Mouse (Mus musculus) liver, embryonic 13.5 days (tissue): ENCODE data around the gene Scap. TPM values are rescaled to one million over a fixed set of nuclear protein-coding genes. Genes with fewer than 3 reads are reported as not detected.
A peak's percentile ranks its signal among the peaks of the same experiment; 100 is the strongest.
"Not testable (repeated sequence)": the region's sequence is repeated elsewhere in the genome, so short reads cannot be mapped to it uniquely, and the experiment has no call there.

ENCODE experiments used
- ATAC-seq: fragments of 200-750 bp; cut with Nextera tagmentation; 2 replicates; pipeline ENCODE4 v1.8.0; 2017; ENCODE audit warnings: low read depth, mild to moderate bottlenecking, moderate number of reproducible peaks, moderate library complexity
- DNase-seq: peaks from one replicate; pipeline ENCODE4 v3.0.0; 2022
- H3K27ac ChIP-seq: fragments of 300-500 bp; sonication (generic); 2 replicates; pipeline ENCODE4 v1.5.1; 2015; ENCODE audit warnings: moderate library complexity, mild to moderate bottlenecking, inconsistent platforms
- H3K27me3 ChIP-seq: fragments of 300-500 bp; sonication (generic); 2 replicates; pipeline ENCODE4 v1.6.1; 2015; ENCODE audit warnings: mild to moderate bottlenecking, inconsistent platforms
- H3K36me3 ChIP-seq: fragments of 300-500 bp; sonication (generic); 2 replicates; pipeline ENCODE4 v1.6.1; 2015; ENCODE audit warnings: mild to moderate bottlenecking, inconsistent platforms
- H3K4me1 ChIP-seq: fragments of 300-500 bp; sonication (generic); replicated peaks from 2 replicates; pipeline ENCODE4 v1.6.1; 2015; ENCODE audit warnings: inconsistent platforms
- H3K4me2 ChIP-seq: fragments of 300-500 bp; sonication (generic); 2 replicates; pipeline ENCODE4 v1.6.1; 2015; ENCODE audit warnings: inconsistent platforms, mild to moderate bottlenecking, moderate library complexity
- H3K4me3 ChIP-seq: fragments of 300-500 bp; sonication (generic); replicated peaks from 2 replicates; pipeline ENCODE4 v1.5.1; 2015; ENCODE audit warnings: mild to moderate bottlenecking, inconsistent platforms
- H3K9ac ChIP-seq: fragments of 300-500 bp; sonication (generic); 2 replicates; pipeline ENCODE4 v1.6.1; 2015; ENCODE audit warnings: mild to moderate bottlenecking, inconsistent platforms
- H3K9me3 ChIP-seq: fragments of 300-500 bp; sonication (generic); replicated peaks from 2 replicates; pipeline ENCODE4 v1.6.1; 2016; ENCODE audit warnings: inconsistent platforms
- WGBS: fragments of 180-500 bp; shearing (Covaris S2); methylation state at CpG from one replicate; pipeline ENCODE4 v1.1.7; 2015; ENCODE audit not compliant: insufficient replicate concordance; 5-methylcytosine and 5-hydroxymethylcytosine counted together
- polyA plus RNA-seq: library from polyadenylated mRNA; unstranded; fragments of >200 nt; fragmentation: Nextera tagmentation; extraction: Ambion mirVana; gene quantifications from 2 replicates; pipeline ENCODE4 v1.2.1, GENCODE M21; 2015

Scap gene
- polyA plus RNA-seq, 1 experiment from 2014 or later = 20.6 TPM

GRCm38 (mm10) chr9:110314706-110315105 is 18.4 kb upstream of the Scap start:
- Histone ChIP-seq H3K27ac (no peak overlapping the region), H3K4me3 (no peak overlapping the region), H3K4me1 (no peaks in the 10 kb centered on the region), H3K9ac (no peak overlapping the region), H3K27me3 (no peaks in the 10 kb centered on the region), H3K4me2 (no peak overlapping the region), H3K36me3 (peaks cover 56% of the 10 kb centered on the region), H3K9me3 (no peaks in the 10 kb centered on the region)
- DNase-seq (no peak), ATAC-seq (no peak)
- WGBS = 50% methylated on average over 5 of the region's 5 CpGs

GRCm38 (mm10) chr9:110315410-110315809 is 17.7 kb upstream of the Scap start:
- no peak overlapping the region for H3K27ac ChIP-seq
- DNase-seq (no peak), ATAC-seq (no peak)
- H3K4me1 ChIP-seq = no peaks in the 10 kb centered on the region
- H3K27me3 ChIP-seq = no peaks in the 10 kb centered on the region
- H3K4me3 ChIP-seq = no peak overlapping the region
- H3K36me3 ChIP-seq = peaks cover 55% of the 10 kb centered on the region
- H3K9me3 ChIP-seq = no peaks in the 10 kb centered on the region
- no peak overlapping the region for H3K9ac ChIP-seq
- H3K4me2 ChIP-seq = no peak overlapping the region
- WGBS = 83% methylated on average over 6 of the region's 6 CpGs

GRCm38 (mm10) chr9:110315904-110316303 is 17.2 kb upstream of the Scap start:
- H3K9me3 ChIP-seq = no peaks in the 10 kb centered on the region
- DNase-seq (no peak), ATAC-seq (no peak)
- H3K4me3 ChIP-seq = no peak overlapping the region
- H3K4me2 ChIP-seq = no peak overlapping the region
- no peak overlapping the region for H3K27ac ChIP-seq
- WGBS = 90% methylated on average over 8 of the region's 8 CpGs
- peaks cover 55% of the 10 kb centered on the region for H3K36me3 ChIP-seq
- no peaks in the 10 kb centered on the region for H3K27me3 ChIP-seq
- no peaks in the 10 kb centered on the region for H3K4me1 ChIP-seq
- no peak overlapping the region for H3K9ac ChIP-seq

GRCm38 (mm10) chr9:110316503-110316902 is 16.6 kb upstream of the Scap start:
- no peak overlapping the region for H3K9ac ChIP-seq
- no peak overlapping the region for H3K4me3 ChIP-seq
- H3K4me1 ChIP-seq = no peaks in the 10 kb centered on the region
- no peak for DNase-seq
- peak; percentile 37; the same call in 1 of the 2 replicates for ATAC-seq
- WGBS = 85% methylated on average over 8 of the region's 8 CpGs
- H3K4me2 ChIP-seq = no peak overlapping the region
- no peaks in the 10 kb centered on the region for H3K9me3 ChIP-seq
- no peak overlapping the region for H3K27ac ChIP-seq
- no peaks in the 10 kb centered on the region for H3K27me3 ChIP-seq
- peaks cover 57% of the 10 kb centered on the region for H3K36me3 ChIP-seq

- H3K27me3 ChIP-seq = no peaks in the 10 kb centered on the region
- no peak for ATAC-seq
- H3K4me3 ChIP-seq = no peak overlapping the region
- no peak overlapping the region for H3K4me2 ChIP-seq
- H3K27ac ChIP-seq = no peak overlapping the region
- no peak overlapping the region for H3K9ac ChIP-seq
- no peaks in the 10 kb centered on the region for H3K4me1 ChIP-seq
- no peaks in the 10 kb centered on the region for H3K9me3 ChIP-seq
- 84% methylated on average over 10 of the region's 10 CpGs for WGBS
- peaks cover 33% of the 10 kb centered on the region for H3K36me3 ChIP-seq
- no peak for DNase-seq
These were observed 12.3 kb upstream of the Scap start for GRCm38 (mm10) chr9:110320769-110321168.

- ATAC-seq (no peak), DNase-seq (no peak)
- Histone ChIP-seq H3K27me3 (no peaks in the 10 kb centered on the region), H3K27ac (no peak overlapping the region), H3K4me3 (no peak overlapping the region), H3K4me1 (peaks cover 2% of the 10 kb centered on the region), H3K9ac (no peak overlapping the region), H3K4me2 (no peak overlapping the region), H3K36me3 (peaks cover 25% of the 10 kb centered on the region), H3K9me3 (no peaks in the 10 kb centered on the region)
These were observed 10.1 kb upstream of the Scap start for GRCm38 (mm10) chr9:110322972-110323371.

GRCm38 (mm10) chr9:110324181-110324580 is 8.9 kb upstream of the Scap start:
- Histone ChIP-seq H3K36me3 (peaks cover 21% of the 10 kb centered on the region), H3K4me2 (no peak overlapping the region), H3K9ac (no peak overlapping the region), H3K4me3 (no peak overlapping the region), H3K9me3 (no peaks in the 10 kb centered on the region), H3K27ac (no peak overlapping the region), H3K27me3 (no peaks in the 10 kb centered on the region), H3K4me1 (peaks cover 13% of the 10 kb centered on the region)
- WGBS = 76% methylated on average over 1 of the region's 1 CpGs
- no peak for DNase-seq
- ATAC-seq = no peak

- Histone ChIP-seq H3K4me2 (no peak overlapping the region), H3K9me3 (no peaks in the 10 kb centered on the region), H3K4me3 (no peak overlapping the region), H3K27me3 (no peaks in the 10 kb centered on the region), H3K9ac (no peak overlapping the region), H3K27ac (no peak overlapping the region), H3K36me3 (no peaks in the 10 kb centered on the region), H3K4me1 (peaks cover 22% of the 10 kb centered on the region)
- no peak for DNase-seq
- 40% methylated on average over 2 of the region's 2 CpGs for WGBS
- no peak for ATAC-seq
These were observed 4.9 kb upstream of the Scap start for GRCm38 (mm10) chr9:110328178-110328577.

- Histone ChIP-seq H3K4me1 (peaks cover 28% of the 10 kb centered on the region), H3K4me2 (no peak overlapping the region), H3K9ac (no peak overlapping the region), H3K27ac (no peak overlapping the region), H3K36me3 (no peaks in the 10 kb centered on the region), H3K4me3 (no peak overlapping the region), H3K9me3 (no peaks in the 10 kb centered on the region), H3K27me3 (no peaks in the 10 kb centered on the region)
- DNase-seq = no peak
- WGBS = 34% methylated on average over 5 of the region's 5 CpGs
- ATAC-seq = no peak
These were observed 4.0 kb upstream of the Scap start for GRCm38 (mm10) chr9:110328946-110329630.

GRCm38 (mm10) chr9:110329655-110330054 is 3.4 kb upstream of the Scap start:
- Histone ChIP-seq H3K4me2 (no peak overlapping the region), H3K36me3 (no peaks in the 10 kb centered on the region), H3K4me3 (no peak overlapping the region), H3K27me3 (no peaks in the 10 kb centered on the region), H3K9ac (no peak overlapping the region), H3K4me1 (peaks cover 34% of the 10 kb centered on the region), H3K27ac (no peak overlapping the region), H3K9me3 (no peaks in the 10 kb centered on the region)
- DNase-seq (no peak), ATAC-seq (no peak)
- WGBS = 73% methylated on average over 21 of the region's 21 CpGs

GRCm38 (mm10) chr9:110330341-110330740 is 2.7 kb upstream of the Scap start:
- H3K4me2 ChIP-seq = no peak overlapping the region
- H3K4me3 ChIP-seq = no peak overlapping the region
- H3K36me3 ChIP-seq = no peaks in the 10 kb centered on the region
- DNase-seq = no peak
- H3K27ac ChIP-seq = no peak overlapping the region
- peaks cover 41% of the 10 kb centered on the region for H3K4me1 ChIP-seq
- ATAC-seq = no peak
- no peak overlapping the region for H3K9ac ChIP-seq
- WGBS = 41% methylated on average over 6 of the region's 6 CpGs
- no peaks in the 10 kb centered on the region for H3K27me3 ChIP-seq
- no peaks in the 10 kb centered on the region for H3K9me3 ChIP-seq

GRCm38 (mm10) chr9:110330913-110331312 is 2.2 kb upstream of the Scap start:
- not testable (repeated sequence) for H3K9me3 ChIP-seq, ATAC-seq, H3K27ac ChIP-seq, H3K4me3 ChIP-seq, DNase-seq, H3K36me3 ChIP-seq, H3K27me3 ChIP-seq, H3K4me2 ChIP-seq, H3K9ac ChIP-seq
- H3K4me1 ChIP-seq = peaks cover 44% of the 10 kb centered on the region
- 79% methylated on average over 5 of the region's 5 CpGs for WGBS
